Mouse (Mus musculus) adrenal gland, postnatal 10 days (tissue): ENCODE results near the gene Card9. TPM values are rescaled to one million over a fixed set of nuclear protein-coding genes. Genes with fewer than 3 reads are reported as not detected.

Experiments
- DNase-seq: peaks from one replicate; pipeline ENCODE4 v3.0.0; 2021; ENCODE audit warnings: mixed read lengths
- total RNA-seq, 2 experiments: library from RNA; stranded (reverse); gene quantifications; 2 replicates each; pipeline ENCODE4 v1.2.3; 2021

Card9 gene
- total RNA-seq, 2 experiments from 2014 or later: 1.5 to 2.2 TPM

DNA sequence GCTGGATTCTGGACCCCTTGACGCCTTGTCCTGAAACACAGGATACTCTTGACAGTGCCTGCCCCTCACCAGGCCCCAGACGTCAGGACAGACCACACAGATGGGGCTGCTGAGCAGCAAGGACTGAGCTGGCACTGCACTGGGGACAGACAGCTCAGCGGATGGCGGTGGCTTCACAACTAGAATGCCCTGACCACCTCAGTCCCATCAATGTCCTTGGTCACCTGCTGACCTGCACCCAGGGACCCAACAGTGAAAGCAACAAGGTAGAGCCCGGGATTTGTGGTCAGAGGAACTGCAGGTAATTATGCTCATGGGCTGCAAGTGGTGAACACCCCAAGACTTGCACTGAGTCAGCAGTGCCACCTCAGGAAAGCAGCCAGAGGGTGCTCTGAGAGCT is 2.3 kb upstream of the Card9 start:
- no peak for DNase-seq

DNA sequence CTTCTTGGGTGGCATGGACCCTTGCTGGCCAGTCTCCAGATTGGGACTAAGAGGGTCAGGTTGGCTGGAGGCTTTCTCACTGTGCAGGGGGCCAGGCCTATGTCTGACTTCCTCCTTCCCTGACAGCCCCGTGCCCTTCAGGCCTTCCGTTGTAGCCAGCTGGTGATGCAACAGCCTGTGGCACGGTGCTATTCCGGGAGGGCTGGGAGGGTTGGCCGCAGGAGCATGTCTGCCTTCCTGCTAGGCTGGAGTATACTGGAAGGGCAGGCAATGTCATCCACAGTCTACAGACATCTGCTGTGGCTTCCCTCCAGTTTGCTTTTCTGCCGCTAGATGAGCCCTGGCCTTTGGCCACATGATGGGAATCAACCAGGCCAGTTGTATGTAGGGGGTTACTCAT is 735 bp downstream of the Card9 start:
- no peak for DNase-seq

- no peak for DNase-seq
Observed at GRCm38 (mm10) chr2:26358667-26359320, 1.9 kb downstream of the Card9 start.

- no peak for DNase-seq
Observed at GRCm38 (mm10) chr2:26357484-26357883, 3.2 kb downstream of the Card9 start.

- no peak for DNase-seq
Observed at GRCm38 (mm10) chr2:26356678-26357077, 4.0 kb downstream of the Card9 start.

GRCm38 (mm10) chr2:26356231-26356630 is 4.5 kb downstream of the Card9 start:
- DNase-seq: no peak

DNA sequence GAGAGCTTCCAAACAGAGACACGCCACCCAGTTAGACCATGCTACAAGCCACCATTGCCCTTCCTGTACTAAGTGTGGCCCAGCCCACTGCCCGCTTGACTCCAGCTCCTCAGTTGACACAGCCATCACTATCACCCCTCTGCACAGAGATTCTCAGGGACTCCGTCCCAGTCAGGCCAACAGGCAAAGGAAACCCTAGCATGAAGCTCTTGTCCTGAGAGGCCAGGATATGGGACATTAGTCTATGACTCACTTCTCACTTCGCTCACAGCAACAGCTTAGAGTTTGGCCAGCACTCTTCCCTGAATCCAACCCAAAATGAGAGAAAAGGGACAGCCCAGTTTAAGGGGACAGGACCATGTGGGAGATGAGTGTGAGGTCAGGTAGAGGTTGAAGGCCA is 6.3 kb downstream of the Card9 start:
- no peak for DNase-seq

DNA sequence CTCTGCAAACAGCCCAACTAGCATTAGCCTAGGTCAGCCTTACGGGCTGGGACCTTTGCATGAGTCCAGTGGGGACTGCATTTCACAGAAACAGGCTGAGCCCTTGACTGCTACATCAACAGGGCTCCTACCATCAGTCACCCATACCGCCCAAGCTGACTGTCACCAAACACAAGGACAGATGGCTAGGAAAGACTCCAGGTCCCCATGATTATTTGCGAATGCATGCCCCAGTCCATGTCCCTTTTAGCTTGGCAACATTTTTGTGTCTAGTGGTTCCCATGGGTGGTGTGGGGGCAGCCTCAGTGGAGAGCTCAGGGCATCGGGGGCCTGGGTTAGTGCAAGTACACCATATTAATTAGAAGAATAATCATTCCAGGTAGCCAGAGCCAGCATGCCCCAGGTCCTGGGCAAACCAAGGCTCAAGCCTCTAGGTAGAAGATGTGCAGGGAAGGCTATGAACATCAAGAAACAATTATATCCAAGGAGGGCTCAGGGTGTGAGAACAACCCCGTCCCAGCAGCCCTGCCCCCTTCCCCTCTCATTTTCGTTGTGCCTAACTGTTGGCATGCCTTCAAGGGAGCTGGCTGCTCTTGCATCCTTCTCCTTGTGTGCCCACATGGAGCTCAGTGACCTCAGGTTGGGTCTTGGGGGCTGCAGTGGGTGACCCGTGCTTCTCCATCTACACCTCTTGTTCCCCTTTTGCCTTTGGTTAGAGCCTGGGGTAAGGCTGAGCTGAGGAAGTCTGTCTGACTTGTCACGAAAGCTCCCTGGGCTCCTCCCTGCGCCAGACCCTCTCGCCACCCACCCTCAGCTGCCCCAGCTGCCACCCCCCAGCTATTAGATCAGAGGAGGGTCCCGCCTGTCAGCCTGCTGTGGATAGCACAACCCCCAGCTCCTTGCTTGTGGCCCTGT is 7.4 kb downstream of the Card9 start:
- DNase-seq: no peak

DNA sequence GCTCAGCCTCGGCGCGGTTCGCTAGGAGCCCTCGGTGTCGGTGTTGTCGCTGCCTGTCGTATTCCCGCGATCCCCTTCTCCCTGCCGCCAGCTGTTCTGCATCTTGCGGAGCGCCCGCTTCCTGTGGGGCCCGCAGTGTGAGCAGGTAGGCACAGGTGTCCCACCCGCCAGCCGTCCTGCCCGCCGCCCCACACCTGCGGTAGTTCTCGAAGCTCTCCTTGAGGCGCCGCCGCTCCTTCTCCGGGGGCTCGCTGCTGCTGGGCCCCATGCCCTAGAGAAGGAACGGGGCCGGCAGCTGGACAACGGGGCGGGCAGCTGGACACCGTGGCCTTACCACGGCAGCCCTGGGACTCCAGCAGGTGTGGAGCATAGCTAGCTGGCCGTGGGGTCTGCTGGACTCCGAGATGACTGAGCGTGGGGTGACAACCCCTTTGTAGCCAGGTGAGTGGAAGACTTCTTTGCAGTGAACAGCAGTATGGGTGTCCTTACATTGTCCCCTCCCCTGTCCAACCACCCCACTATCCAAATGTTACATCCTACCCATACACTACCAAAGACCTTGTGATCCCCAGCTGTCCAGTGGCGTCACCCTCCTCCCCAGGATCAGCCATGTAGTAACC is 8.3 kb downstream of the Card9 start:
- peak; percentile 56 for DNase-seq

DNA sequence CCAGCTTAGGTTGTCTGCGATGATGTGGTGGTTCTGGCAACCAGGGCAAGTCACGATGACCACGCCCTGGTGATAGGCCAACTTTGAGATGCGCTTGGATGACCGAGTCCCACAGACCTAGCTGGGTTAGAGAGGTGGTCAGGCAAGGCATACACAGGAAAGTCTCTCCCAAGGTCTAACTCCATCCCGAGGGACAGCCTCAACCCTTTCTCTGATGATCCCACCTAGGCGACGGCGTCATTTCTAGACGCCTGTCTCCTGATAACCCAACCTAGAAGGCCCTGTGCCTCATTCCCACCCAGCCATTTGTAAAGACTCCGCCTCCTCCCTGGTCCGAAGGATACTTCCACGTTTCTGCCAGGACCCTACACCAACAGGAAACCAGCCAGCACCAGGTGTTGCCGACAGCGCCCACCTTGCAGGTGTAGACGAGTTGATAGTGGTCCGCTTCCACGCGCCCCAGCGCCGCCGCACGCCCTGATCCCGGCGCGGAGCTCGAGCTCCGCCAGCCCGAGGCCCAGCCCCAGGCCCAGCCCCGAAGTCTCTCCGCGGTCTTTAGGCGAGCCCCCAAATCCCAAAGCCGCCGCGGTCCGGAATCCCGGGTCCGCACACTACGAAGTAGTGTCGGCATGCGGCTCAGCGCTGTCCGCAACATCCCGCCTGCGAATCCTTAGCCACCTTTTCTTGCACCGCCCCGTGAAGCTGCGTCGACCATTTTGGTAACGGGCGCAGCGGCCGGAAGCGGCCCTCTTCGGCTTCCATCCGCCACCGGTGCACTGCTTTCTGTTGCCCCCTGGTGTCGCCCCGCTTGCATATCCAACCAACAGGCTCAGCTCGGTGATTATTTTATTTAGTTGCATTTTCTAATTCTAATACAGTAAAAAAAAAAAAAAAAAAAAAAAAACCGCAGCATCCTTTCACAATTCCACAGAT is 9.1 kb downstream of the Card9 start, which contains the start of gene Dnlz:
Gene Dnlz (minus strand): TSS at position 753 of the 933 bp plus-strand sequence.
- DNase-seq: peak; percentile 96

DNA sequence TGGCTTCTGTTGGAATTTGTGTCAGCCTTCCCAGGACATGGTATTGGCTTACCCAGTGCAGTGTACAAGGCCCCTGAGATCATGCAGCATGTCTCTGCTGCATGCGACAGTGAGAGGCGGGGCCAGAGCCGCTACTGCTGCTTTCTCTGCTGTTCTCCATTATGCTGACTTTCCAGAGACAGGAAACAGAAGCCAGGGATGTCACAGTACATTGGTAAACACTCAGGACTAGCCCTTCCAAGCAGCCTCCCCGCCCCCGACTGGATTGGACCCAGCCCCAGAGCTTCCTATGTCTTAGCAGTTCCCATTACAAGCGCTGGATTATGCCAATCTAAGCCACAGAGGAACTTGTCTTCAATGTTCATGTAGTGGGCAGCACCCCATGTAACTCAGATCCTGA is 12.5 kb downstream of the Card9 start:
- no peak for DNase-seq

- no peak for DNase-seq
Observed at GRCm38 (mm10) chr2:26342609-26343490, 17.9 kb downstream of the Card9 start.

DNA sequence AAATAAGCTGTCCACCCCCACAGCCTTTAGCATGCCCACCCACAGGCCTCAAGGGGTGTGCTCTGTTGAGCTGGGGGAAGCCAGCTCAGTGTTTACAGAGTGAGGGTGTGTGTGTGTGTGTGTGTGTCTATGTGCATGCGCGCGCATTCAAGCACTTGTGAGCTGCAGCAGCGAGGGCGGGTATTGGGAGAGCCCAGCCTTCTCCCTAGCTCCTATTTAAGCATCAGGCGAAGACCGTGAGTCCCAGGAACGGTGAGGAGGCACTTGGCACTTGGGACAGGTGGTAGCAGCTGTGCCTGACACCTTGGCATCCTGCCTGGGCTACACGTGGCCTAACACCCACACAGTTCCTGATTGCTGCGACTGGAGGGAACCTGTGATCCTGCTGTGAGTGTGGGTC is 18.7 kb downstream of the Card9 start:
- DNase-seq: peak; percentile 68

DNA sequence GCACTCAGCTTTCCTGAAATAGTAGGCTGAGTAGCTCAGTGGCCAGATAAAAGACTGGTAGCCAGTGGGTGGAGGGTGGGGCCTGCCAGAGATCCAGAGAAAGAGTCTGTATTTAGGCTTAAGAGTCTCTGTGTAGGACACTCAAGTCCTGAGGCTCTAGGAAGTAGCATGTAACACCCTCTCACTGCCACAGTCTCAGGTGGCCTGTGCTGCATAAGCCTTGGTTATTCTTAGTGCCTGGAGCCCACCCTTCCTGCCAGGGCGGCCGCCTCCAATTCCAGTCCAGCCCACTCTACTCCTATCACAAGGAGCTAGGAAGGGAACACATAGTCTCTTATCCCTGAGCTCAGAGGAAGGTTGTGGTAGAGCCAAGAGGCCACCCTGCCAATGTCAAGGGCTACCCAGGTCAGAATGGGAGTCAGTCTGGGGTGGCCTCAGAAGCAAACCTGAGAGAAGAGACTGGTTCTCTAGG is 19.2 kb downstream of the Card9 start:
- DNase-seq: no peak

GRCm38 (mm10) chr2:26339204-26339551 is 21.5 kb downstream of the Card9 start:
- peak; percentile 72 for DNase-seq

DNA sequence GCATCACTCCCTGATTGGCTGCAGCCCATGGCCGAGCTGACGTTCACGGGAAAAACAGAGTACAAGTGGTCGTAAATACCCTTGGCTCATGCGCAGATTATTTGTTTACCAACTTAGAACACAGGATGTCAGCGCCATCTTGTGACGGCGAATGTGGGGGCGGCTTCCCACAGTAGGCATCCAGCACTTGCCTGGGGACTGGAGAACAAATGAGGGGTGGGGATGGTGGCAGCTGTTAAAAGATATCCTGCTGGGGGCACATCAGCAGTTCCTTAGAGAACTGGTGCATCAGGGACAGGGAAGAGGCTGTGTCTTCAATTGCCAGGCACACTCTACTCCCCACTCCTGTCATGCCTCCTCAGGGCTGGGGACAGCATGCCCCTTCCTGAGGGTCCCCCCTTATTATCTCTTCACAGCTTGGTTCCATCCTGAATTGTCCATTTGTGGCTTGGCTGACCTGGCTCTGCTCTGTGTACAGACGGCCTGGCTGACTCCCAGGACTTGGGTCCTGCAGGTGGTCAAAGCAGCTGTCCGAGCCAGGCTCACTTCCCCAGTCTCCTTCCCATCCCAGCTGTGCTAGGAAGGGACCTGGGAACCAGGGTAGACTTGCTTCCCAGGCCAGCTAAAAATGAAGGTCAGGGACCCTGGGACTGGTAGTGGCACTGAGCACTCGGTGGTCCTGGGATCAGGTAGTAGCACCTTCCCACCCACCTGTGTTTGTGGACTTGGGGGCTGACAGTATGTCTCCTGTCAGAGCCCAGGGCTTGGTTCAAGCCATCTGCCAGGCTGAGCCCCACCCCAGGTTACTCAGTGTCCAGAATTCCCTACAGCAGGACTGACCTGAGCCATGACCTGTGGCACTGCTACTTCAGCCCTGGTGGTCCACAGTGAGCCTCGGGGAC is 22.2 kb downstream of the Card9 start:
- DNase-seq: no peak

GRCm38 (mm10) chr2:26330702-26331101 is 30.0 kb downstream of the Card9 start:
- DNase-seq: no peak

DNA sequence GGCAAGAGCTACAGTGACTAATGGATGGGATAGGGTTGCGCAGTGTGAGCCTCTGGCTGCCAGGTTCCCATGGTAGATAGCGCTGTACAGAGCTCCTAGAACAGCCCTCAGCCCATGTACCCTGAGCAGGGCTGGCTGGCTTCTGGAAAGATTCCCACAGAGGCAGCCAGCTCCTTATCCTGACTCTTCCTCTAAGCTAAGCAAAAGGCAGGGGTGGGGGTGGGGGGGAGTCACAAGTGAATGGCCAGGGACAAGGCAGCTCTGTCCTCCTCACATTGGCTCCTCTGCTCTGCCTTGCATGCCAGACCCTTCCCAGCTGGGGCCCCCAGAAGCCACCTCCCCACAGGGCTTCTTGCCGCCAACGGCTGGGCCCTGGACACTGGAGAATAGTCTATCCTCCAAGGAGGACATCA is 30.7 kb downstream of the Card9 start:
- DNase-seq: no peak

DNA sequence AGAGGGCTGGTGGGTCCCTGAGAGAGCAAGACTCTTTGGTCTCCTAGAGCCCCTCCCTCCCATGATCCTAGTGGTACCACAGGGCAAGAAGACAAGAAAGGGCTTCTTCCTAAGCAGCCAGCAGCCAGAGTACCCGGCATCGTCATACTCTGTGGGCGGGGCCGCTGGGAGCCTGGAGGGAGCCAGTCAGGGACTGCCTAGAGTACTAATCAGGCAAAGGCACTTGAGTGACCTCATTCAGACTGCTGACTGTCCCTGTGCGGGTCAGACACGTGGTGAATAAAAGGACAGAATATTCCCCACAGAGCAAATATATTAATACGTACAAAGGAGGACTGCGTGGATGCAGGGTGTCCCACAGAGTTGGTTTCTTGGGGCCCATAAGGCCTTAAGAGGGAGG is 31.3 kb downstream of the Card9 start:
- DNase-seq: peak; percentile 76

DNA sequence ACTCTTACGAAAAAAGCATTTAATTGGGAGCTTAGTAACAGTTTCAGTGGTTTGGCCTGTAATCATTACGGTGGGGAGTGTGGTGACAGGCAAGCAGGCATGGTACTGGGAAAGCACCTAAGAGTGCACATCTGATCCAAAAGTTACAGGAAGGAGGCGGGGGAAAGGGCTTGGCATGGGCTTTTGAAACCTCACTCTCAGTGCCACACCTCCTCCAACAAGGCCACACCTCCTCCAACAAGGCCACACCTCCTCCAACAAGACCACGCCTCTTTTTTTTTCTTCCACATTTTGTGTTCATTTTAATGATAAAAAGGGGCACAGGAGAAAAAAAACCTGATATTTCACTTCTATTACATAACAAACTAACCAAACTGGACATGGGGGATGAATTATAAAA is 32.9 kb downstream of the Card9 start:
- no peak for DNase-seq
